Mouse (Mus musculus) erythroblast, embryonic 14.5 days (primary cell): ENCODE measurements around the gene Jmjd6.

ENCODE experiments used
- GATA1 ChIP-seq: IDR thresholded peaks from 2 replicates; pipeline ENCODE4 v1.6.1; 2012; ENCODE audit warnings: low read length, inconsistent platforms, mixed read lengths
- TAL1 ChIP-seq: IDR thresholded peaks from 3 replicates; pipeline ENCODE4 v1.6.1; 2012; ENCODE audit warnings: low read length, inconsistent platforms, mixed read lengths

DNA sequence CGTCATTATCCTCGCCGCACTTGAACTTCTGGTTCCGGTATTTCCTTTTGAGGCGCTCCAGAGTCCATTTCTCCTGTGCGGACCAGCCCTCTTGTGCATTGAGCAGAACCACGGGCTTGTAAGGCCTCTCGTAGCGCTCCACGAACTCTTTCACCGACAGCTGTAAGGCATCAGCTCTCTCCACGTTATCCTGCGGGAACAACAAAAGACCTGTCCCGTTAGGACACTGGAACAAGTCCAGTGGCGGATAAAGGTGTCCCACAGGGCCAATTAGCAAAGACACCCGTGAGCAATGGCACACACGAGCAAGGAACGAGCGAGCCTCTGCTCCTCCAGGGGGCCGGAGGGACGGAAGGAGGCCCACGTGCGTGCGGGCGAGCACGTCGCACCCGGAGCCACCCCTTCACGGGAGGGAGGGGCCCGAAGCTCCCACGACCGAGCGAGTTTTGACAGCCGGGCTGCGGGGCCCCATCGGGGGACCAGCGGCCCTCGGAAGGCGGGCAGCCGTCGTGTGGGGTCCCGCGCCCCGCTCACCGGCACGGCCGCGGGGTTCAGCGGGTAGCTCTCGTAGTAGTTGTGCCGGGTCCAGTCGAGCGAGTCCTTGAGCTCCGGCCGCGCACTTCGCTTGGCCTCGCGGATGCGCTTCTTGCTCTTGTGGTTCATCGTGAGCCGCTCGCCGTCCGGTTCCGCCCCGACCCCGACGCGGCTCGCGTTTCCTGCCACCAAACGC, 553 bp downstream of the Jmjd6 start:
- TF ChIP-seq GATA1: no peak
- no peak for TF ChIP-seq TAL1
